Mouse (Mus musculus) stomach, postnatal 0 days (tissue): ENCODE results near the gene Wnt3.

Experiments
- CTCF ChIP-seq: IDR thresholded peaks from 2 replicates; pipeline ENCODE4 v1.5.1; 2016; ENCODE audit warnings: antibody characterized with exemption, low read depth, mild to moderate bottlenecking, moderate library complexity
- EP300 ChIP-seq: optimal IDR thresholded peaks from 2 replicates; pipeline ENCODE3; 2016; ENCODE audit warnings: antibody characterized with exemption

GRCm38 (mm10) chr11:103853284-103853920, 79.5 kb downstream of the Wnt3 start:
- TF ChIP-seq CTCF (no peak), EP300 (no peak)
